Mouse (Mus musculus) forebrain, embryonic 16.5 days (tissue): ENCODE results near the gene Ccdc148. TPM values are rescaled to one million over a fixed set of nuclear protein-coding genes. Genes with fewer than 3 reads are reported as not detected.

Experiments used
- ATAC-seq: fragments of 200-750 bp; cut with Nextera tagmentation; 2 replicates; pipeline ENCODE4 v1.8.0; 2017; ENCODE audit warnings: mild to moderate bottlenecking, moderate library complexity
- H3K27ac ChIP-seq: fragments of 300-500 bp; sonication (generic); 2 replicates; pipeline ENCODE4 v1.5.1; 2014; ENCODE audit warnings: low read length, control low read depth
- H3K27me3 ChIP-seq: fragments of 300-500 bp; sonication (generic); replicated peaks from 2 replicates; pipeline ENCODE4 v1.6.1; 2014; ENCODE audit warnings: low read length; ENCODE audit not compliant: control insufficient read depth, insufficient read depth
- H3K36me3 ChIP-seq: fragments of 300-500 bp; sonication (generic); 2 replicates; pipeline ENCODE4 v1.6.1; 2014; ENCODE audit not compliant: control insufficient read depth, insufficient read depth
- H3K4me1 ChIP-seq: fragments of 300-500 bp; sonication (generic); replicated peaks from 2 replicates; pipeline ENCODE4 v1.6.1; 2014; ENCODE audit warnings: low read length; ENCODE audit not compliant: control insufficient read depth, insufficient read depth
- H3K4me2 ChIP-seq: fragments of 300-500 bp; sonication (generic); 2 replicates; pipeline ENCODE4 v1.6.1; 2014; ENCODE audit warnings: mild to moderate bottlenecking, low read length, control low read depth
- H3K4me3 ChIP-seq: fragments of 300-500 bp; sonication (generic); replicated peaks from 2 replicates; pipeline ENCODE4 v1.5.1; 2014; ENCODE audit warnings: mild to moderate bottlenecking, low read length, control low read depth
- H3K9ac ChIP-seq: fragments of 300-500 bp; sonication (generic); replicated peaks from 2 replicates; pipeline ENCODE4 v1.6.1; 2014; ENCODE audit warnings: low read depth, low read length, control low read depth
- H3K9me3 ChIP-seq: fragments of 300-500 bp; sonication (generic); 2 replicates; pipeline ENCODE4 v1.6.1; 2016; ENCODE audit warnings: low read length; ENCODE audit not compliant: control insufficient read depth
- WGBS: fragments of 180-500 bp; shearing (Covaris S2); extraction: QIAGEN DNeasy Blood & Tissue Kit; methylation state at CpG from one replicate; pipeline ENCODE4 v1.1.7; 2014; 5-methylcytosine and 5-hydroxymethylcytosine counted together
- polyA plus RNA-seq: library from polyadenylated mRNA; unstranded; fragments of >200 nt; fragmentation: Nextera tagmentation; extraction: Ambion mirVana; gene quantifications from 2 replicates; pipeline ENCODE4 v1.2.1, GENCODE M21; 2015

Gene Ccdc148
- polyA plus RNA-seq, 1 experiment from 2014 or later, result 5.8 TPM

- H3K4me1 ChIP-seq, result peaks cover 4% of the 10 kb centered on the region
- H3K27ac ChIP-seq, result no peak overlapping the region
- no peak overlapping the region for H3K4me3 ChIP-seq
- H3K9ac ChIP-seq, result no peak overlapping the region
- ATAC-seq, result no peak
- H3K9me3 ChIP-seq, result no peaks in the 10 kb centered on the region
- no peaks in the 10 kb centered on the region for H3K27me3 ChIP-seq
- no peak overlapping the region for H3K4me2 ChIP-seq
- no peaks in the 10 kb centered on the region for H3K36me3 ChIP-seq
These were observed 5.1 kb downstream of the Ccdc148 start for GRCm38 (mm10) chr2:59155428-59155827.

GRCm38 (mm10) chr2:59131044-59131443 is 29.4 kb downstream of the Ccdc148 start:
- 88% methylated on average over 8 of the region's 8 CpGs for WGBS
- H3K36me3 ChIP-seq, result no peaks in the 10 kb centered on the region
- no peak overlapping the region for H3K27ac ChIP-seq
- H3K4me2 ChIP-seq, result no peak overlapping the region
- H3K4me3 ChIP-seq, result no peak overlapping the region
- H3K27me3 ChIP-seq, result no peaks in the 10 kb centered on the region
- no peaks in the 10 kb centered on the region for H3K4me1 ChIP-seq
- no peak for ATAC-seq
- H3K9ac ChIP-seq, result no peak overlapping the region
- no peaks in the 10 kb centered on the region for H3K9me3 ChIP-seq

DNA sequence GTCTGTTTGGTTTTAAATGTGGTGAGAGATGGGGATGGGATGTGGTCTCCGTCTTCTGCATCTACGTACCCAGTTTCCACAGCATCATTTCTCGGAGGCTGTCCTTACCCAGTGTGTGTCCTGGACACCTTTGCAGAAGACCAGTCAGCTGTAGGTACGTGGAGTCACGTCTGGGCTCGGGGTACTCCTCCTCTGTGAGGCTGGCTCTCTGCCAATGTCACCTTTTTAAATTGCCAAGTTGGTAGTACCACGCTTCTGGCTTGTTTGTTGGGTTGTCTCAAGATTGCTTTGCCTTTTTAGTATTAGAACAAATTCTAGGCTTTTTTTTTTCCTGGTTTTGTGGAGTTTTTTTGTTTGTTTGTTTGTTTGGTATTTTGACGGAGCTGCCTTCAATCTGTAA is 30.7 kb downstream of the Ccdc148 start:
- H3K9me3 ChIP-seq, result no peaks in the 10 kb centered on the region
- H3K36me3 ChIP-seq, result no peaks in the 10 kb centered on the region
- no peak overlapping the region for H3K9ac ChIP-seq
- no peak overlapping the region for H3K4me2 ChIP-seq
- H3K27me3 ChIP-seq, result no peaks in the 10 kb centered on the region
- H3K4me1 ChIP-seq, result no peaks in the 10 kb centered on the region
- WGBS, result 70% methylated on average over 8 of the region's 8 CpGs
- H3K27ac ChIP-seq, result no peak overlapping the region
- no peak for ATAC-seq
- no peak overlapping the region for H3K4me3 ChIP-seq

DNA sequence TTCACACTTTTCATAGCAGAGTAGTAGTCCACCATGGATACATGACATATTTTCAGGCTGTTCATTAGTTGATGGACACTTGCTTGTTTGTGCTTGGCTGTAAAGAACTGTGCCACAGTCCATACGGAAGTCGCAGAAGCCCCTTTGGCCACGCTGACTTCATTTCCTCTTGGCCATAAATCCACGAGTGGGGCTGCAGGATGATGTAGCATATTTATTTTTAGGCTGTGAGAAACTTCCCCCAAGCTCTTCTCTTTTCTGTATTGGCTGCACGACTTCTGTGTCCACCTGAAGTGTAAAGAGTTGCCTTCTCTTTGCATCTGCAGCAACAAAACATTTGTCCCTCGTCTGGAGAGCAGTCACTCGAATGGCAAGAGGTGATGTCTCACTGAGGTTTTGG is 31.5 kb downstream of the Ccdc148 start:
- no peak for ATAC-seq

DNA sequence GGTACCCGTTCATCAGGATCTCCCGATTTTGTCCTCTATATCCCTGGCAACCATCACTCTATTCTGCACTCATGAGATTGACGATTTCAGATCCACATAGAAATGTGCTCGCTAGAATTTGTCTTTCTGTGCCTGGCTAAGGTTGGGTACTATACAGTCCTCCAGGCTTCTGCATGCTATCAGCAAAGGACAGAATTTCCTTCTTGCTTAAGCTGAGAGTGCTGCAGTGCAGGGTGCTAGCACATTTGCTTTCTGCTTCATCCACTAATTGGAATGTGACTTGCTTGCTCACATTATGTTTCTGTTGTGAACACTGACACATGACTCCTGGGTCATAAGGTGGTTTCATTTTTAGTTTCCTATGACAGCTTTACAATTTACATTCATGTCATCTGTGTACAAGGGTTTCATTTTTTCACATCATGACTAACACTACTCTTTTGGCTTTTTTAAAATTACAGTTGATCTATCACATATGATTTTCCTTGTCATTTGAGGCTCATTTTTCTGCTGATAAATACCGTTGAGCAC is 104.8 kb downstream of the Ccdc148 start:
- Histone ChIP-seq H3K27me3 (no peaks in the 10 kb centered on the region), H3K4me3 (no peak overlapping the region), H3K9me3 (no peaks in the 10 kb centered on the region), H3K27ac (peak overlapping the region; percentile 14; the same call in 1 of the 2 replicates), H3K4me2 (no peak overlapping the region), H3K36me3 (no peaks in the 10 kb centered on the region), H3K9ac (no peak overlapping the region), H3K4me1 (no peaks in the 10 kb centered on the region; the same call in 1 of the 2 replicates)
- WGBS, result 81% methylated on average over 5 of the region's 5 CpGs
- ATAC-seq, result no peak

More for the DNA sequence above, 31.5 kb downstream of the Ccdc148 start:
- Histone ChIP-seq H3K9me3 (no peaks in the 10 kb centered on the region), H3K4me1 (no peaks in the 10 kb centered on the region), H3K36me3 (no peaks in the 10 kb centered on the region), H3K9ac (no peak overlapping the region), H3K4me3 (no peak overlapping the region), H3K27ac (no peak overlapping the region), H3K4me2 (no peak overlapping the region), H3K27me3 (no peaks in the 10 kb centered on the region)
- WGBS, result 89% methylated on average over 7 of the region's 7 CpGs

DNA sequence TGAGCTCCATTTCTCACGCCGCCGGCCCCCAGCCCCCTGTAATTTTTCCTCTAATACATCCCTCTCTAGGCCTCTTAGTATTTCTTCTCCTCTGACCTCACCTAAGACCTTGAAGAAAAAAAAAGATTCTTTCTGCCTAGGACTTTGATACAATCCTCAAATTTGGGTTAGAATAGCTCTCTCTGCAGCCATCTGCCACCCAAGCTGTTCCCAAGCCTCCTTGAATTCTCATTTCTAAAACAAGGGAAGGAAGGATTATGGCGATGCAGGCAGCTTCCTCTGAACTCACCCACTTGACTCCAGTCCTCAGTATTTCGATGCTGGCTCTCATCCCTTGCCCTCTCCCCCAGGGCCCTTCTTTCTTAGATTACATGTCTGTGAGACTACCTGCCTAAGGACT is 106.1 kb downstream of the Ccdc148 start:
- no peaks in the 10 kb centered on the region for H3K36me3 ChIP-seq
- no peak overlapping the region for H3K9ac ChIP-seq
- no peaks in the 10 kb centered on the region for H3K27me3 ChIP-seq
- no peak overlapping the region; the same call in 1 of the 2 replicates for H3K27ac ChIP-seq
- H3K4me2 ChIP-seq, result no peak overlapping the region
- peak; percentile 59; the same call in 1 of the 2 replicates for ATAC-seq
- no peaks in the 10 kb centered on the region for H3K9me3 ChIP-seq
- no peak overlapping the region for H3K4me3 ChIP-seq
- no peaks in the 10 kb centered on the region; the same call in 1 of the 2 replicates for H3K4me1 ChIP-seq
- WGBS, result 68% methylated on average over 5 of the region's 5 CpGs

DNA sequence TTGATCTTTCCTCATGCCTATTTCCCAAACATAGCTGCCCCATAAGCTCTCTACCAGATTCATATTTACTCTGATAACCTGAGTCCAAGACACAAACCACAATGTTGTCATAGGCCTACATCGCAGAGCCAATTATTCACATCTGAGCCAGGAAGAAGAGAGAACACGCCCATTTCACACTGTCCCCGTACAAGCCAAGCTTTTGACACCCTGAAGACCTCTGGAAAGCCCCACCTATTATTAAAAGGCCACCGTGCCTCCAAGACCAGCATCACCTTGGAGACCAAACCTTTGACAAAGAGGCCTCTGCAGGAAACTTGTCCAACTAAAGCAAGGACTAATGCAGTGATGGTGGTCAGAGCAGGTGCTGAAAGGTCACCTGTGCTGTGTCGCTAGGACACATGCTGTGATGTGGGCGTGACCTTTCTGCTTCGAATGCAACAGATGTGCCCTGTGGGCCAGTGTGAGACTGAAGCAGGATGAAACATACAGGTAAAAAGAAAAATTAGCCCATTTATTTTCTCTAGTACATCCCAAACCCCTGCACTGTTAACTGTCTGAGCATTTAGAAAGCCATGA is 106.9 kb downstream of the Ccdc148 start:
- H3K4me1 ChIP-seq, result no peaks in the 10 kb centered on the region; the same call in 1 of the 2 replicates
- no peaks in the 10 kb centered on the region for H3K36me3 ChIP-seq
- no peak overlapping the region for H3K4me3 ChIP-seq
- 54% methylated on average over 7 of the region's 7 CpGs for WGBS
- no peak overlapping the region for H3K9ac ChIP-seq
- no peaks in the 10 kb centered on the region for H3K9me3 ChIP-seq
- H3K4me2 ChIP-seq, result no peak overlapping the region
- ATAC-seq, result no peak
- no peaks in the 10 kb centered on the region for H3K27me3 ChIP-seq
- H3K27ac ChIP-seq, result no peak overlapping the region

DNA sequence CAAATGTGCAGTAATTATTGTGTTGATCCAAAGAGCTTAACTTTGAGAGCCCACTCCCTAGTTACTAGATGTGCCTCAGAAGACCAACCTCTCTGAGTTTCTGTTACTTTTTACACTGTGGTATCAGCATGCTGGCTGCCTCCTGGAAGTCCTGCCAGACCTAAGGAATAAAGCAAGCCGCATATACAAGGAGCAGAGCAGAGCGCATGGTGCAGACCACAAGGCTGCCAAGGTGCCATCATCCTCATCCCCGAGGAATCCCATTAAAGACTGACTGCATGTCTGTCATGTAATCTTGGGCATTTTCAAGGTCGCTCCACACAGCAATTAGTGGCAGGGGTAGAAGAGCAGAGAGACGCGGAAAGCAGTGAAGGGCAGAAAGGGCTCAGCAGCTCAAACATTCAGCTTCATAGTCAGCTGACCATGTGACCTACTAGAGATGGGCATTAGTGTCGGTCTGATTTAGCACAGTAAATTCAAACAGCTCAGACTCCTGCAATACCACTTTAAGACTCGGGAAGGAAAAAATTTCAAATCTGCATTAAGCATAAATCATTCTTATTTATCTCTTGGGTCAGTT is 110.1 kb downstream of the Ccdc148 start:
- H3K27ac ChIP-seq, result no peak overlapping the region
- H3K27me3 ChIP-seq, result no peaks in the 10 kb centered on the region
- no peaks in the 10 kb centered on the region for H3K36me3 ChIP-seq
- no peak overlapping the region for H3K4me2 ChIP-seq
- no peaks in the 10 kb centered on the region for H3K9me3 ChIP-seq
- 76% methylated on average over 8 of the region's 8 CpGs for WGBS
- H3K9ac ChIP-seq, result no peak overlapping the region
- H3K4me1 ChIP-seq, result no peaks in the 10 kb centered on the region; the same call in 1 of the 2 replicates
- no peak for ATAC-seq
- H3K4me3 ChIP-seq, result no peak overlapping the region

DNA sequence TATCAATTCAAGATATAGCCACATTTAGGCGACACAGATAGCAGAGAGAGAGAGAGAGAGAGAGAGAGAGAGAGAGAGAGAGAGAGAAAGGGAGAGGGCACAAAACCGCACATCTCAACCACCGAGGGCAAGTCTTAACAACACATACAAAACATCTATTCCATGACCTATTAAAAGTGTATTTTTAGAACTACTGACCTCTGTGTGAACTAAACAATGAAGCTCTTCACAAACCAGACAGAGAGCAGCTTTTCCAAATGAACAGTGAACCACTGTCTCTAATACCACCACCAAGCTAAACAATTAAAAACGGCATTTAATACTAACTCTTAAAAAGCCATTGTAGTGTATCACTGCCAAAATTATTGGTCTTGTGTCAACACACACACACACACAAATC is 110.8 kb downstream of the Ccdc148 start:
- H3K9ac ChIP-seq, result no peak overlapping the region
- H3K27ac ChIP-seq, result no peak overlapping the region
- 51% methylated on average over 4 of the region's 4 CpGs for WGBS
- no peaks in the 10 kb centered on the region for H3K27me3 ChIP-seq
- no peak overlapping the region for H3K4me2 ChIP-seq
- no peak overlapping the region for H3K4me3 ChIP-seq
- H3K36me3 ChIP-seq, result no peaks in the 10 kb centered on the region
- no peak for ATAC-seq
- no peaks in the 10 kb centered on the region; the same call in 1 of the 2 replicates for H3K4me1 ChIP-seq
- H3K9me3 ChIP-seq, result no peaks in the 10 kb centered on the region
